In the genomic region with DNA sequence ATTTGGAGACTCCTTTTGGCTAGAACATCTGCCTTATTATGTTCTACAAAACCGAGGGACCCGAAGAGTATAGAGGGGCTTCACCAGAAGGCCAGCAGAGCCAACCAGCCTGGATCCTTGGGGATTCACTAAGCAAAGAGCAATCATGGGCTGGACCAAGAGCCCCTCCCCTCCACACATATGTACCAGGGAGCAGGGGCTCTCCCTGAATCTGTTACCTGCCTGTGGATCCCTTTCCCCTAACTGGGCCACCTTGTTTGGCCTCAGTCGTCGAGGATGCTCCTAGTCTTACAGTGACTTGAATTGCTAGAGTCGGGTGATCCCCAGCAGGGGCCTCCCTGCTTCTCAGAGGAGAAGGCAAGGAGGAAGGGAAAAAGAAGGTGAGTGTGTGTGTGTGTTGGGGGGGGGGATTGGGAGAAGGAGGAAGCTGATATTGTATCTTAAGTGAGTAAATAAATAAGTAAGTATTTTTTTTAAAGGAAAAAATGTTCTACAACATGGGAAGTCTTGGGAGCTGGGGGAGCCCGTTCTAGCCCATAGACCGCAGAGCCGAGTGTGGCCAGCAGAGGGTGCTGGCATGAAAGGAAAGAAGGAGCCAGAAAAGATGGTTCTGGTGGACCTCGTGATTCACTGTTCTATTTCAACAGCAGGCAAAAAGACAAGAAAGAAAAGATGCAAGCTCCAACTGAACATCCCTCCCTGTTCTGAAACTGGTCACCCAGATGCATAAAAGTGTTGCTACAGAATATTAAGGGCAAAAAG, we compare ENCODE assay signal across 10 mouse cellular contexts. TPM values are rescaled to one million over a fixed set of nuclear protein-coding genes. Genes with fewer than 3 reads are reported as not detected.
DNase-seq lines count a peak whose midpoint lies in the region; ATAC-seq and TF ChIP-seq lines count a peak whose summit lies in the region.
"Had no signal": no experiment of that assay in that cellular context is flagged by ENCODE, and none has a peak within 500 bp of the region (broad histone marks: within the 10 kb centered on the region; RNA-seq: fewer than 3 reads in every experiment).

No protein-coding gene starts in this region.

- H3K4me2 ChIP-seq in heart, embryonic 11.5 days: no peak overlapping the region
- H3K4me2 ChIP-seq in forebrain, embryonic 13.5 days: no peak overlapping the region
- H3K4me2 ChIP-seq in hindbrain, embryonic 16.5 days (ENCODE audit: low read length): no peak overlapping the region
- H3K4me2 ChIP-seq in midbrain, embryonic 14.5 days (ENCODE audit: low read length): no peak overlapping the region
- H3K4me2 ChIP-seq in stomach, postnatal 0 days (replicated peaks; ENCODE audit: low read depth): no peak overlapping the region
- H3K4me2 ChIP-seq: limb, embryonic 13.5 days had no signal

- H3K27ac ChIP-seq in heart, embryonic 11.5 days (ENCODE audit: low read depth, low read length): no peak overlapping the region
- no peak overlapping the region for H3K27ac ChIP-seq in bone marrow macrophage, adult 2 months (ENCODE audit: insufficient read depth, low read depth, low read length)
- H3K27ac ChIP-seq in forebrain, embryonic 13.5 days: no peak overlapping the region
- H3K27ac ChIP-seq in hindbrain, embryonic 16.5 days (ENCODE audit: low read depth, low read length): no peak overlapping the region
- H3K27ac ChIP-seq in midbrain, embryonic 14.5 days (replicated peaks; ENCODE audit: low read depth, low read length): no peak overlapping the region
- no peak overlapping the region for H3K27ac ChIP-seq in stomach, postnatal 0 days (replicated peaks)
- H3K27ac ChIP-seq: limb, embryonic 13.5 days had no signal

- no peaks in the 10 kb centered on the region for H3K36me3 ChIP-seq in heart, embryonic 11.5 days (ENCODE audit: control insufficient read depth, insufficient read depth, low read length)
- no peaks in the 10 kb centered on the region for H3K36me3 ChIP-seq in forebrain, embryonic 13.5 days (ENCODE audit: poor library complexity, severe bottlenecking)
- no peaks in the 10 kb centered on the region for H3K36me3 ChIP-seq in hindbrain, embryonic 16.5 days (ENCODE audit: control insufficient read depth, insufficient read depth, low read length)
- H3K36me3 ChIP-seq in midbrain, embryonic 14.5 days (ENCODE audit: control insufficient read depth, insufficient read depth, low read length): no peaks in the 10 kb centered on the region
- H3K36me3 ChIP-seq in stomach, postnatal 0 days (ENCODE audit: control insufficient read depth, insufficient read depth, low read length): no peaks in the 10 kb centered on the region
- H3K36me3 ChIP-seq: G1E; limb, embryonic 13.5 days had no signal

- WGBS in heart, embryonic 11.5 days (ENCODE audit: insufficient replicate concordance): 22% methylated on average over 9 of the region's 9 CpGs
- WGBS in forebrain, embryonic 13.5 days: 31% methylated on average over 9 of the region's 9 CpGs
- WGBS in hindbrain, embryonic 16.5 days: 37% methylated on average over 9 of the region's 9 CpGs
- 31% methylated on average over 9 of the region's 9 CpGs for WGBS in midbrain, embryonic 14.5 days
- 25% methylated on average over 9 of the region's 9 CpGs for WGBS in stomach, postnatal 0 days

- no peak for ATAC-seq in heart, embryonic 11.5 days (replicated peaks; ENCODE audit: insufficient number of reproducible peaks, low FRiP score, low TSS enrichment)
- ATAC-seq in forebrain, embryonic 13.5 days: peak; percentile 67
- peak; percentile 52; the same call in 1 of the 2 replicates for ATAC-seq in hindbrain, embryonic 16.5 days
- ATAC-seq in midbrain, embryonic 14.5 days (ENCODE audit: low FRiP score, low TSS enrichment): 0 out of 2 replicates have a peak, but pooled peaks have one; percentile 17
- no peak; the same call in 1 of the 2 replicates for ATAC-seq in stomach, postnatal 0 days (ENCODE audit: low FRiP score, low TSS enrichment)

- no peak for TF ChIP-seq POLR2A in bone marrow macrophage, adult 2 months (IDR thresholded peaks at IDR 0.05; ENCODE audit: borderline replicate concordance, low read depth, low read length)

- H3K4me3 ChIP-seq in heart, embryonic 11.5 days (ENCODE audit: low read depth, low read length): no peak overlapping the region
- no peak overlapping the region for H3K4me3 ChIP-seq in bone marrow macrophage, adult 2 months (ENCODE audit: insufficient read depth, low read length)
- no peak overlapping the region for H3K4me3 ChIP-seq in forebrain, embryonic 13.5 days
- H3K4me3 ChIP-seq in hindbrain, embryonic 16.5 days (ENCODE audit: low read length): no peak overlapping the region
- no peak overlapping the region for H3K4me3 ChIP-seq in midbrain, embryonic 14.5 days (replicated peaks; ENCODE audit: low read depth, low read length)
- H3K4me3 ChIP-seq in stomach, postnatal 0 days (ENCODE audit: low read depth, low read length): no peak overlapping the region
- H3K4me3 ChIP-seq: limb, embryonic 13.5 days had no signal

- DNase-seq in heart, adult 11 months: peak; percentile 91
- peak; percentile 72 to 73 for DNase-seq in layer of hippocampus, postnatal 36 days
- peak; percentile 78 for DNase-seq in midbrain, embryonic 14.5 days
- DNase-seq in stomach, postnatal 0 days (ENCODE audit: low spot score): peak; percentile 70

- H3K9ac ChIP-seq in heart, embryonic 11.5 days (ENCODE audit: low read depth, low read length): no peak overlapping the region
- no peak overlapping the region for H3K9ac ChIP-seq in forebrain, embryonic 13.5 days
- H3K9ac ChIP-seq in hindbrain, embryonic 16.5 days (ENCODE audit: low read depth, low read length): no peak overlapping the region
- no peak overlapping the region for H3K9ac ChIP-seq in midbrain, embryonic 14.5 days (replicated peaks; ENCODE audit: low read length)
- no peak overlapping the region for H3K9ac ChIP-seq in stomach, postnatal 0 days (ENCODE audit: low read length)
- H3K9ac ChIP-seq: limb, embryonic 13.5 days had no signal

- TF ChIP-seq CTCF in bone marrow macrophage, adult 2 months (IDR thresholded peaks at IDR 0.05; ENCODE audit: low read depth, low read length): peak; percentile 69; the same call in 1 of the 2 replicates
- peak; percentile 92 for TF ChIP-seq CTCF in stomach, postnatal 0 days (IDR thresholded peaks at IDR 0.05; ENCODE audit: low read depth)

- H3K27me3 ChIP-seq in heart, embryonic 11.5 days (ENCODE audit: control insufficient read depth, insufficient read depth, low read length): no peaks in the 10 kb centered on the region
- no peaks in the 10 kb centered on the region for H3K27me3 ChIP-seq in forebrain, embryonic 13.5 days
- H3K27me3 ChIP-seq in hindbrain, embryonic 16.5 days (replicated peaks; ENCODE audit: control insufficient read depth, insufficient read depth, low read length): no peaks in the 10 kb centered on the region
- H3K27me3 ChIP-seq in midbrain, embryonic 14.5 days (ENCODE audit: control insufficient read depth, insufficient read depth, low read length): no peaks in the 10 kb centered on the region
- no peaks in the 10 kb centered on the region for H3K27me3 ChIP-seq in stomach, postnatal 0 days (ENCODE audit: control insufficient read depth, insufficient read depth, low read length)
- H3K27me3 ChIP-seq: limb, embryonic 13.5 days had no signal

- H3K9me3 ChIP-seq in heart, embryonic 11.5 days (replicated peaks; ENCODE audit: control insufficient read depth, low read length): no peaks in the 10 kb centered on the region
- no peaks in the 10 kb centered on the region for H3K9me3 ChIP-seq in forebrain, embryonic 13.5 days (replicated peaks)
- H3K9me3 ChIP-seq in hindbrain, embryonic 16.5 days (ENCODE audit: control insufficient read depth, low read length): no peaks in the 10 kb centered on the region
- no peaks in the 10 kb centered on the region for H3K9me3 ChIP-seq in midbrain, embryonic 14.5 days (ENCODE audit: control insufficient read depth, low read length)
- H3K9me3 ChIP-seq in stomach, postnatal 0 days (ENCODE audit: control insufficient read depth, low read length): no peaks in the 10 kb centered on the region
- H3K9me3 ChIP-seq: limb, embryonic 13.5 days had no signal

- TF ChIP-seq EP300 in stomach, postnatal 0 days (optimal IDR thresholded peaks at IDR 0.05): no peak

- no peaks in the 10 kb centered on the region for H3K4me1 ChIP-seq in heart, embryonic 11.5 days (ENCODE audit: control insufficient read depth, insufficient read depth, low read length)
- no peaks in the 10 kb centered on the region for H3K4me1 ChIP-seq in bone marrow macrophage, adult 2 months (ENCODE audit: control insufficient read depth, insufficient read depth, low read length)
- H3K4me1 ChIP-seq in forebrain, embryonic 13.5 days: no peaks in the 10 kb centered on the region
- peaks cover 3% of the 10 kb centered on the region; the same call in 1 of the 2 replicates for H3K4me1 ChIP-seq in hindbrain, embryonic 16.5 days (ENCODE audit: control insufficient read depth, insufficient read depth, low read depth, low read length)
- H3K4me1 ChIP-seq in midbrain, embryonic 14.5 days (ENCODE audit: control insufficient read depth, insufficient read depth, low read length): no peaks in the 10 kb centered on the region
- H3K4me1 ChIP-seq in stomach, postnatal 0 days (replicated peaks; ENCODE audit: control insufficient read depth, insufficient read depth): no peaks in the 10 kb centered on the region
- H3K4me1 ChIP-seq: limb, embryonic 13.5 days had no signal

RNA-seq across cellular contexts. Expression of a gene that starts 7.8 kb away (rescaled TPM):
- polyA plus RNA-seq in heart, embryonic 11.5 days (2014; fragmentation: Nextera tagmentation; extraction: Ambion mirVana): 129 and 141 TPM in 2 replicates
- 4.6 and 5.1 TPM in 2 replicates for polyA plus RNA-seq in bone marrow macrophage, adult 2 months (2012; ENCODE audit: insufficient read depth, insufficient read length, missing spikeins)
- 6.8 and 8.6 TPM in 2 replicates for polyA plus RNA-seq in forebrain, embryonic 13.5 days (2015; fragmentation: Nextera tagmentation; extraction: Ambion mirVana)
- polyA plus RNA-seq in hindbrain, embryonic 16.5 days (2015; fragmentation: Nextera tagmentation; extraction: Ambion mirVana): 27.1 and 49.5 TPM in 2 replicates
- 1 to 10 TPM; 1.2 to 1.9 TPM for total RNA-seq in layer of hippocampus, postnatal 36 days (2021)
- polyA plus RNA-seq in midbrain, embryonic 14.5 days (2014; fragmentation: Nextera tagmentation; extraction: Ambion mirVana): 2.8 and 13.1 TPM in 2 replicates
- 102 and 123 TPM in 2 replicates for polyA plus RNA-seq in stomach, postnatal 0 days (2015; fragmentation: Nextera tagmentation; extraction: Ambion mirVana)
- polyA plus RNA-seq: G1E had no signal

Comparison
In these comparisons a context has a peak if more than half of its experiments do, and no peak if none do; other contexts are left out.
1. ATAC-seq: peak in forebrain, embryonic 13.5 days (single experiment), hindbrain, embryonic 16.5 days (single experiment) and midbrain, embryonic 14.5 days (single experiment); none in heart, embryonic 11.5 days (single experiment) and stomach, postnatal 0 days (single experiment).
2. Peak in every context shown above with its lines, with median percentiles within 50 percentile points of each other: DNase-seq.